ENCODE assay signal across 41 mouse cellular contexts in genomic region chr1:88105656-88106055, GRCm38 (mm10). TPM values are rescaled to one million over a fixed set of nuclear protein-coding genes. Genes with fewer than 3 reads are reported as not detected.
DNase-seq lines count a peak whose midpoint lies in the region; ATAC-seq and TF ChIP-seq lines count a peak whose summit lies in the region.
"Had no signal": no experiment of that assay in that cellular context is flagged by ENCODE, and none has a peak within 500 bp of the region (broad histone marks: within the 10 kb centered on the region; RNA-seq: fewer than 3 reads in every experiment).

No protein-coding gene starts in this region.

- WGBS in heart, embryonic 12.5 days = 64% methylated on average over 2 of the region's 2 CpGs
- 15% methylated on average over 2 of the region's 2 CpGs for WGBS in liver, adult 2 months
- 31% methylated on average over 2 of the region's 2 CpGs for WGBS in intestine, postnatal 0 days

- no peak overlapping the region for H3K9ac ChIP-seq in heart, embryonic 12.5 days
- no peak overlapping the region for H3K9ac ChIP-seq in liver, adult 2 months (ENCODE audit: low read depth, low read length)
- no peak overlapping the region for H3K9ac ChIP-seq in intestine, postnatal 0 days (ENCODE audit: low read depth, low read length)
- H3K9ac ChIP-seq: embryonic facial prominence, embryonic 15.5 days; forebrain, embryonic 12.5 days; hindbrain, embryonic 13.5 days; limb, embryonic 15.5 days; midbrain, embryonic 15.5 days; neural tube, embryonic 15.5 days had no signal

- H3K4me2 ChIP-seq in heart, embryonic 12.5 days = no peak overlapping the region
- H3K4me2 ChIP-seq in intestine, postnatal 0 days (replicated peaks; ENCODE audit: low read depth) = no peak overlapping the region
- H3K4me2 ChIP-seq: embryonic facial prominence, embryonic 15.5 days; forebrain, embryonic 12.5 days; hindbrain, embryonic 13.5 days; limb, embryonic 15.5 days; midbrain, embryonic 15.5 days; neural tube, embryonic 15.5 days had no signal

- H3K79me2 ChIP-seq in liver, adult 2 months (ENCODE audit: control insufficient read depth, insufficient read depth, low read length) = peaks cover 13% of the 10 kb centered on the region; the same call in 1 of the 2 replicates

- no peaks in the 10 kb centered on the region for H3K36me3 ChIP-seq in heart, embryonic 12.5 days
- H3K36me3 ChIP-seq in liver, adult 2 months (ENCODE audit: control insufficient read depth, insufficient read depth, low read length) = peaks cover 3% of the 10 kb centered on the region; the same call in 1 of the 2 replicates
- H3K36me3 ChIP-seq in intestine, postnatal 0 days (ENCODE audit: control insufficient read depth, insufficient read depth) = no peaks in the 10 kb centered on the region
- H3K36me3 ChIP-seq: embryonic facial prominence, embryonic 10.5 days; embryonic facial prominence, embryonic 15.5 days; forebrain, embryonic 12.5 days; heart, embryonic 10.5 days; hindbrain, embryonic 13.5 days; limb, embryonic 10.5 days; limb, embryonic 15.5 days; midbrain, embryonic 10.5 days; midbrain, embryonic 15.5 days; neural tube, embryonic 15.5 days had no signal

- TF ChIP-seq POLR2A in liver, adult 2 months (IDR thresholded peaks at IDR 0.05; ENCODE audit: extremely low read depth, insufficient read depth, low read length) = no peak

- no peaks in the 10 kb centered on the region for H3K27me3 ChIP-seq in heart, embryonic 12.5 days (replicated peaks)
- H3K27me3 ChIP-seq in liver, adult 2 months (ENCODE audit: control insufficient read depth, insufficient read depth, low read length) = no peaks in the 10 kb centered on the region
- no peaks in the 10 kb centered on the region for H3K27me3 ChIP-seq in intestine, postnatal 0 days (replicated peaks; ENCODE audit: control insufficient read depth, insufficient read depth, low read length)
- H3K27me3 ChIP-seq: CH12.LX; embryonic facial prominence, embryonic 15.5 days; forebrain, embryonic 12.5 days; hindbrain, embryonic 13.5 days; limb, embryonic 15.5 days; midbrain, embryonic 15.5 days; neural tube, embryonic 15.5 days had no signal

- intact Hi-C loops in gastrocnemius, postnatal 14 days (cut with DNase I; ENCODE audit: low total_unique reads) = no loop called here

- no peaks in the 10 kb centered on the region for H3K4me1 ChIP-seq in heart, embryonic 12.5 days (replicated peaks)
- H3K4me1 ChIP-seq in liver, adult 2 months (ENCODE audit: control insufficient read depth, insufficient read depth, low read length) = peaks cover 31% of the 10 kb centered on the region
- H3K4me1 ChIP-seq in intestine, postnatal 0 days (replicated peaks; ENCODE audit: control insufficient read depth, insufficient read depth, low read length) = 0 out of 2 replicates have a peak, but pooled peaks cover 7% of the 10 kb centered on the region
- H3K4me1 ChIP-seq: embryonic facial prominence, embryonic 10.5 days; embryonic facial prominence, embryonic 15.5 days; forebrain, embryonic 12.5 days; heart, embryonic 10.5 days; hindbrain, embryonic 13.5 days; limb, embryonic 10.5 days; limb, embryonic 15.5 days; midbrain, embryonic 10.5 days; midbrain, embryonic 15.5 days; neural tube, embryonic 15.5 days had no signal

- H3K4me3 ChIP-seq in heart, embryonic 12.5 days = no peak overlapping the region
- H3K4me3 ChIP-seq in liver, adult 2 months (ENCODE audit: insufficient read depth, low read depth, low read length) = peak overlapping the region; percentile 35
- H3K4me3 ChIP-seq in intestine, postnatal 0 days (ENCODE audit: low read depth, low read length) = no peak overlapping the region
- H3K4me3 ChIP-seq in layer of hippocampus, adult 2 months = no peak overlapping the region
- H3K4me3 ChIP-seq: embryonic facial prominence, embryonic 10.5 days; embryonic facial prominence, embryonic 15.5 days; forebrain, embryonic 12.5 days; heart, embryonic 10.5 days; hindbrain, embryonic 13.5 days; limb, embryonic 10.5 days; limb, embryonic 15.5 days; midbrain, embryonic 10.5 days; midbrain, embryonic 15.5 days; neural tube, embryonic 15.5 days had no signal

- ATAC-seq in heart, embryonic 12.5 days (ENCODE audit: insufficient number of reproducible peaks, low FRiP score) = no peak
- ATAC-seq in intestine, postnatal 0 days = peak; percentile 46; the same call in 1 of the 2 replicates
- ATAC-seq: activated CD4-positive, CD25-positive, alpha-beta regulatory T cell, adult 4 months; midbrain, embryonic 15.5 days had no signal

- DNase-seq in heart, adult 11 months = peak; percentile 64
- peak; percentile 94 for DNase-seq in liver, adult 2 months (ENCODE audit: extremely low read depth, low read depth, low spot score)
- no peak for DNase-seq in liver
- DNase-seq in kidney, postnatal 36 days = peak; percentile 66 to 71
- DNase-seq in gastrocnemius, postnatal 14 days = no peak
- DNase-seq in layer of hippocampus, adult 2 months (ENCODE audit: low spot score in 2 of 2) = no peak
- DNase-seq: adrenal gland, adult 8-10 months; cerebellum, adult 8-10 months; cerebellum, postnatal 25 days; gastrocnemius, postnatal 10 days; heart, postnatal 4 days; layer of hippocampus, adult 9-11 months; lung, adult 2 months; lung, postnatal 14 days; retina, postnatal 1 day; right cerebral cortex, postnatal 14 days; thymus, adult 2 months; thymus, postnatal 36 days had no signal

- no peak for TF ChIP-seq CTCF in liver, adult 2 months (IDR thresholded peaks at IDR 0.05; ENCODE audit: low read depth, low read length)
- no peak for TF ChIP-seq CTCF in intestine, postnatal 0 days (IDR thresholded peaks at IDR 0.05; ENCODE audit: low read depth)
- TF ChIP-seq CTCF in layer of hippocampus, adult 2 months (conservative IDR thresholded peaks at IDR 0.05) = no peak

- H3K27ac ChIP-seq in heart, embryonic 12.5 days (ENCODE audit: poor library complexity, severe bottlenecking) = no peak overlapping the region
- peak overlapping the region; percentile 95 for H3K27ac ChIP-seq in liver, adult 2 months (replicated peaks; ENCODE audit: insufficient read depth, low read depth, low read length)
- H3K27ac ChIP-seq in intestine, postnatal 0 days (ENCODE audit: low read depth, low read length) = no peak overlapping the region
- no peak overlapping the region for H3K27ac ChIP-seq in layer of hippocampus, adult 2 months
- H3K27ac ChIP-seq: embryonic facial prominence, embryonic 10.5 days; embryonic facial prominence, embryonic 15.5 days; forebrain, embryonic 12.5 days; heart, embryonic 10.5 days; hindbrain, embryonic 13.5 days; limb, embryonic 10.5 days; limb, embryonic 15.5 days; midbrain, embryonic 10.5 days; midbrain, embryonic 15.5 days; neural tube, embryonic 15.5 days; stomach, postnatal 0 days had no signal

- H3K9me3 ChIP-seq in heart, embryonic 12.5 days (replicated peaks) = no peaks in the 10 kb centered on the region
- no peaks in the 10 kb centered on the region for H3K9me3 ChIP-seq in intestine, postnatal 0 days (ENCODE audit: control insufficient read depth)
- H3K9me3 ChIP-seq: embryonic facial prominence, embryonic 10.5 days; embryonic facial prominence, embryonic 15.5 days; forebrain, embryonic 12.5 days; heart, embryonic 10.5 days; hindbrain, embryonic 13.5 days; limb, embryonic 10.5 days; limb, embryonic 15.5 days; midbrain, embryonic 10.5 days; midbrain, embryonic 15.5 days; neural tube, embryonic 15.5 days had no signal

RNA-seq across cellular contexts. Expression of gene Ugt1a6b, which starts 2.6 kb away (rescaled TPM):
- polyA plus RNA-seq in heart, embryonic 12.5 days (2016; fragmentation: Nextera tagmentation; extraction: Ambion mirVana) = not detected in 2 replicates
- 97.1 and 102 TPM in 2 replicates for total RNA-seq in liver, adult 2 months (2014; rRNA removed)
- 77.3 and 91.0 TPM in 2 replicates for polyA plus RNA-seq in liver, adult 2 months (2012; rRNA removed)
- polyA plus RNA-seq in intestine, postnatal 0 days (2015; fragmentation: Nextera tagmentation; extraction: Ambion mirVana) = 0.35 and 0.58 TPM in 2 replicates
- under 1 TPM; 0.38 to 0.43 TPM for total RNA-seq in gastrocnemius, postnatal 14 days (2021)
- total RNA-seq in layer of hippocampus, adult 2 months (2021) = under 1 TPM in 1 of 2 experiments, not detected in 1; 0.54 TPM
- polyA plus RNA-seq: activated CD4-positive, CD25-positive, alpha-beta regulatory T cell, adult 4 months; C2C12; embryonic facial prominence, embryonic 10.5 days; heart, embryonic 10.5 days; limb, embryonic 10.5 days; midbrain, embryonic 10.5 days; neural tube, embryonic 15.5 days had no signal

RNA-seq across cellular contexts. Expression of gene Ugt1a7c, which starts 10.8 kb away (rescaled TPM):
- polyA plus RNA-seq in heart, embryonic 12.5 days (2016; fragmentation: Nextera tagmentation; extraction: Ambion mirVana) = 0.58 and 0.78 TPM in 2 replicates
- total RNA-seq in liver, adult 2 months (2014; rRNA removed) = 20.1 and 51.1 TPM in 2 replicates
- polyA plus RNA-seq in liver, adult 2 months (2012; rRNA removed) = 2.0 and 3.9 TPM in 2 replicates
- polyA plus RNA-seq in intestine, postnatal 0 days (2015; fragmentation: Nextera tagmentation; extraction: Ambion mirVana) = 57.4 and 60.9 TPM in 2 replicates
- total RNA-seq in gastrocnemius, postnatal 14 days (2021) = under 1 TPM; 0.60 to 0.94 TPM
- total RNA-seq in layer of hippocampus, adult 2 months (2021) = under 1 TPM; 0.44 to 0.59 TPM
- polyA plus RNA-seq: C2C12 had no signal

RNA-seq across cellular contexts. Expression of gene Ugt1a8, which starts 18.0 kb away (rescaled TPM):
- polyA plus RNA-seq in heart, embryonic 12.5 days (2016; fragmentation: Nextera tagmentation; extraction: Ambion mirVana) = not detected in 2 replicates
- total RNA-seq in liver, adult 2 months (2014; rRNA removed) = 4.0 and 4.6 TPM in 2 replicates
- polyA plus RNA-seq in liver, adult 2 months (2012; rRNA removed) = 0.07 and 0.11 TPM in 2 replicates
- 0.05 and 0.08 TPM in 2 replicates for polyA plus RNA-seq in intestine, postnatal 0 days (2015; fragmentation: Nextera tagmentation; extraction: Ambion mirVana)
- not detected for total RNA-seq in gastrocnemius, postnatal 14 days (2021)
- not detected for total RNA-seq in layer of hippocampus, adult 2 months (2021)
- total RNA-seq: adrenal gland, adult 8-10 months; adrenal gland, postnatal 4 days; CH12.LX; ES-E14; gastrocnemius, postnatal 10 days; granulocyte monocyte progenitor cell, adult 5-6 weeks; heart, postnatal 4 days; left cerebral cortex, postnatal 10 days; megakaryocyte progenitor cell, adult 5-6 weeks had no signal
- polyA plus RNA-seq: activated CD4-positive, CD25-positive, alpha-beta regulatory T cell, adult 4 months; C2C12; embryonic facial prominence, embryonic 10.5 days; embryonic facial prominence, embryonic 15.5 days; forebrain, embryonic 12.5 days; heart, embryonic 10.5 days; heart, embryonic 16.5 days; hindbrain, embryonic 13.5 days; large intestine, adult 2 months; limb, embryonic 10.5 days; limb, embryonic 15.5 days; lung, adult 2 months; midbrain, embryonic 10.5 days; midbrain, embryonic 15.5 days; neural tube, embryonic 15.5 days; stomach, postnatal 0 days; thymus, adult 2 months had no signal

RNA-seq across cellular contexts. Expression of gene Ugt1a6a, which starts 29.0 kb away (rescaled TPM):
- polyA plus RNA-seq in heart, embryonic 12.5 days (2016; fragmentation: Nextera tagmentation; extraction: Ambion mirVana) = not detected in 2 replicates
- 55.4 and 90.9 TPM in 2 replicates for total RNA-seq in liver, adult 2 months (2014; rRNA removed)
- polyA plus RNA-seq in liver, adult 2 months (2012; rRNA removed) = 84.4 and 106 TPM in 2 replicates
- polyA plus RNA-seq in intestine, postnatal 0 days (2015; fragmentation: Nextera tagmentation; extraction: Ambion mirVana) = 5.7 and 5.8 TPM in 2 replicates
- 1 to 10 TPM; 2.1 to 2.4 TPM for total RNA-seq in gastrocnemius, postnatal 14 days (2021)
- 1 to 10 TPM in 1 of 2 experiments, under 1 TPM in 1; 0.59 to 1.3 TPM for total RNA-seq in layer of hippocampus, adult 2 months (2021)
- total RNA-seq: ES-E14 had no signal
- polyA plus RNA-seq: heart, embryonic 10.5 days; midbrain, embryonic 10.5 days had no signal

RNA-seq across cellular contexts. Expression of gene Ugt1a9, which starts 35.1 kb away (rescaled TPM):
- polyA plus RNA-seq in heart, embryonic 12.5 days (2016; fragmentation: Nextera tagmentation; extraction: Ambion mirVana) = not detected in 2 replicates
- total RNA-seq in liver, adult 2 months (2014; rRNA removed) = 177 and 194 TPM in 2 replicates
- polyA plus RNA-seq in liver, adult 2 months (2012; rRNA removed) = 142 and 259 TPM in 2 replicates
- polyA plus RNA-seq in intestine, postnatal 0 days (2015; fragmentation: Nextera tagmentation; extraction: Ambion mirVana) = 38.4 and 50.6 TPM in 2 replicates
- total RNA-seq in gastrocnemius, postnatal 14 days (2021) = not detected
- total RNA-seq in layer of hippocampus, adult 2 months (2021) = not detected
- total RNA-seq: CH12.LX; ES-E14; gastrocnemius, postnatal 10 days; granulocyte monocyte progenitor cell, adult 5-6 weeks; heart, postnatal 4 days; left cerebral cortex, postnatal 10 days; megakaryocyte progenitor cell, adult 5-6 weeks had no signal
- polyA plus RNA-seq: C2C12; embryonic facial prominence, embryonic 10.5 days; embryonic facial prominence, embryonic 15.5 days; forebrain, embryonic 12.5 days; heart, embryonic 10.5 days; heart, embryonic 16.5 days; hindbrain, embryonic 13.5 days; limb, embryonic 10.5 days; limb, embryonic 15.5 days; midbrain, embryonic 10.5 days; midbrain, embryonic 15.5 days; thymus, adult 2 months had no signal

Comparison
In these comparisons a context has a peak if more than half of its experiments do, and no peak if none do; other contexts are left out.
1. DNase-seq: peak in heart, adult 11 months (single experiment), liver, adult 2 months (single experiment) and kidney, postnatal 36 days (2 of 2); none in liver (single experiment), gastrocnemius, postnatal 14 days (single experiment) and layer of hippocampus, adult 2 months (0 of 2).
2. RNA of gene Ugt1a6b, which starts 2.6 kb away (total RNA-seq): 97.1 to 102 TPM in liver, adult 2 months; 0.54 TPM in layer of hippocampus, adult 2 months and 0.38 to 0.43 TPM in gastrocnemius, postnatal 14 days; every median in the first group is over 10 times any median in the second.
3. RNA of gene Ugt1a7c, which starts 10.8 kb away (total RNA-seq): 20.1 to 51.1 TPM in liver, adult 2 months; 0.60 to 0.94 TPM in gastrocnemius, postnatal 14 days and 0.44 to 0.59 TPM in layer of hippocampus, adult 2 months; every median in the first group is over 10 times any median in the second.